Mouse (Mus musculus) T-helper 2 cell (primary cell): Measurements from ENCODE around the gene Snx15.
"Not testable (repeated sequence)": the region's sequence is repeated elsewhere in the genome, so short reads cannot be mapped to it uniquely, and the experiment has no call there.

ENCODE experiments used
- in situ Hi-C: fragments of 300-600 bp; cut with MboI, MseI; formaldehyde crosslinking; loops from one replicate; pipeline ENCODE4 v1.15.1; 2025; ENCODE audit warnings: high pct_unique_total_duplicates

Gene Snx15

DNA sequence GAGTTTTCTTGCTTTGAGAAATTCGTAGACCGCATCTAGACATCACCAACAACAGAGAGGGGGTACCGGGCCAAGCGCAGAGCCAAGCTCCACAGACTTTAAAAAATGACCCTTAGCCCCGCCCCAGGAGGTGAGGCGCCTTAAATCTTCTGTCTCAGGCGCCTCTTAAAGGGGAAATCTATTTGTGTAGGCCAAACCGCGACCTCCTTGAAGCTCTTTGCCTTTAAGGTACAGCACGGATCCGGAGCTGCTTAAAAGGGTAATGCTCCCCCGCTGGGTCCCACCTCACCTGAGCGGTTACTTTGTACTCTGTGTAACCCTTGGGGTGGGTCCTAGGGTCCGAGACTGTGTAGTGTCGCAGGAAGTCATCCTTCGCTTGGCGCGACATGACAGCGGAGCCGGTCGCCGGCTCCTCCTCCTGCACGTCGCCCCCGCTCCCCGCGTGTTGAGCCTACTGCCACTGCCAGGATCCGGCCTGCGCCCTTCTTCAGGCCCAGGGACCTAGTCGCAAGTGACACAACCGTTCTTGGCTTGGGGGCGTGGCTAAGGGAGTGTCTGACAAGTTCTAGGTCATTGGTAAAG, at the start of gene Snx15:
TSS of gene Snx15 (minus strand) at position 545 of the 582 bp plus-strand sequence.
- in situ Hi-C loops: no loop called here

DNA sequence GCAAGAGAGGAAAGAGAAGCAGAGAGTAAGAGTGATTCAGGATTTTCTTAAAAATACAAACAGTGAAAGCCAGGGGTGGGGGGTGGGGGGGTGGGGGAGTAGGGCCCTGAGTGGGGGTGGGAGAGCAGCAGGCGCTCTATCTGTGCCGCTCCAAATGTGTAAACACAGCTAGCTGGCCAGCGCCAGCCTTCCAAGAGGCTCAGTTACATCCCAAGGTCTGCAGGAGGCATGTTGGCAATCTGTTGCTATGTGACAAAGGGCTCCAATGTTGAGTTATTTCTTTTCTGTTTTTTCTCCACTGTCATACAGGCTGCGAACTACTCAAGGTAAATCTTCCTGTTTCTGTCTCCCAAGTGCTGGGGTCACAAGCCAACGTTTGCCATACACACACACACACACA, 46.7 kb upstream of the Snx15 start:
- in situ Hi-C loops: loop anchor here (5.0 to 25.0 kb wide), 4 partner anchors 78 to 1000 kb away; no protein-coding TSS in a partner anchor

DNA sequence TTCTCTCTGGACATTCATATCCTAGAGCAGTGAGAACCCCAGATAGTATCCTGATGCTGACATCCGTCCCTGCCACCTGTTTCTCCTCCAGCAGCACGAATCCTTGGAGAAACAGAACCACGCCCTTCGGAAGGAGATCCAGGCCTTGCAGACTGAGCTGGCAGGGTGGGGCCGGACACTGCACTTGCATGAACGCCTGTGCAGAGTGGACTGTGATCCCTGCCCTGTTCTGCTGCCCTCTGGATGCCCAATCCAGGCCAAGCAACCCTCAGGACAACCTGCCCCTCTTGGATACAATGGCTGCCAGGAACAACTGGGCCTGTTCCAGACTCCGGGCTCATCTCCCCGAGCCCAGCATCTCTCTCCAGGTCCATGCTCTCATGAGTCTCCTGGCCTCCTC, 43.1 kb upstream of the Snx15 start:
- in situ Hi-C loops: loop anchor here (5.0 to 25.0 kb wide), 3 partner anchors 81 to 1004 kb away; no protein-coding TSS in a partner anchor

DNA sequence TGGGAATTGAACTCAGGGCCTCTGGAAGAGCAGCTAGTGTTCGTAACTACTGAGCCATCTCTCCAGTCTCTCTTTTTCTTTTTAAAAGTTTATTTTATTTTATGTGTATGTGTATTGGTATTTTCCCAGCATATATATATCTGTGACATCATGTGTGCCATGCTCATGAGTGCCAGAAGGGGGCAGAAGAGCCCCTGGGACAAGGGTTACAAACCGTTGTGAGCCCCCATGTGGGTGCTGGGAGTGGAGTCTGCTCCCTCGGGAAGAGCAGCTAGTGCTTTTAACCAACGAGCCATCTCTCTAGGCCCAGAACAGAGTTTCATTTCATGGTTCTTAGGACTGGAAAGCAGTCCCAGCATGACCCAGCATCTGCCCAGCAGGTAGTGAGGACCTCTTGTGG, 38.6 kb upstream of the Snx15 start:
- in situ Hi-C loops: loop anchor here (25.0 kb wide), 1 partner anchor 471 kb away; no protein-coding TSS in a partner anchor

DNA sequence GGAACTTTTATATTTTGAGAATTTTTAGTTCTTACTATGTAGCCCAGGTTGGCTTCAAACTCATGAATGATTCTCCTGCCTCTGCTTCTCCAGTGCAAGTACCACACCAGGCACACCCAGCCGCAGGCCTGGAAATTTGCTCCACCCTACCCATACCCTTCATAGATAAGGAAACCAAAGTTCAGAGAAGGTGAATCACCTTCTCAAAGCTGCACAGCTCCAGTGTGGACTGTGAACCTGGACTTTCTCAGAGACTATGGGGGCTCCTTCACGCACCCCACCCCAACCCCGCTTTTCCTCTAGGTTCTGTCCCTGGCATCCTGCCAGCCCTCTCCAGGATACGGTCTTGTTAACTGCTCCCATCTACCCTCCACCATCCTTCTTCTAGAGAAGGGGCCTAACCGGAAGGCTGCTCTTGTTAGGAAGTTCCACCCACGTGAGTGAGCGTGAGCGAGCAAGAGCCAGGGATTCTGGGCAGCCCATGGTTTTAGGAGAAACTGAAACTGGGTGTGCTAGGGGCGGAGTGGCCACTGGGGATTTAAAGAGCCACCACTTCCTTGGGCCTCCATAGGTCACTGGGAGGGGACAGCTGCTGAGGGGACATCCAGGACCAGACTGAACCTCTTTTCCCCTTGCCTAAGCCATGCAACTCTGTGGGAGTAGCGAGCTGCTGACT, 35.9 kb upstream of the Snx15 start:
- in situ Hi-C loops: loop anchor here (25.0 kb wide), 1 partner anchor 473 kb away; no protein-coding TSS in a partner anchor

DNA sequence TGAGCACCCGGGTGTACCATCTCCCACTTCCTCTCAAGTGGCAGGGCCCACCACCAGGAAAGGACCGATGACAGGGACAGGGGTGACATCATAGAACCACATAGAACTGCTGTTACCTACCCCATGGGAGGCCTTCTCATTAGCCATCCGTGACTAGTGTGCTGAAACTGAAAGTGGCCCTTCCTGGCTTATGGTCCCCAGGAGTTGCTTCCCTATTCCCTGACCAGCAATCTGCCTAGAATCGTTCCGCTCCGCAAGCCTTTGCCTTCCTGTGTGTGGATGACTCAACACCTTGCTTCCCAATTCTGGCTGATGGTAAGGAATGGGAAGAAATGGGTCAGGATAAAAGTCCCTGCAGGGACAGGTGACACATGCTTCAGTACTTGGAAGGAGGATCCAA, 29.1 kb upstream of the Snx15 start:
- in situ Hi-C loops: loop anchor here (25.0 kb wide), 1 partner anchor 480 kb away; no protein-coding TSS in a partner anchor

DNA sequence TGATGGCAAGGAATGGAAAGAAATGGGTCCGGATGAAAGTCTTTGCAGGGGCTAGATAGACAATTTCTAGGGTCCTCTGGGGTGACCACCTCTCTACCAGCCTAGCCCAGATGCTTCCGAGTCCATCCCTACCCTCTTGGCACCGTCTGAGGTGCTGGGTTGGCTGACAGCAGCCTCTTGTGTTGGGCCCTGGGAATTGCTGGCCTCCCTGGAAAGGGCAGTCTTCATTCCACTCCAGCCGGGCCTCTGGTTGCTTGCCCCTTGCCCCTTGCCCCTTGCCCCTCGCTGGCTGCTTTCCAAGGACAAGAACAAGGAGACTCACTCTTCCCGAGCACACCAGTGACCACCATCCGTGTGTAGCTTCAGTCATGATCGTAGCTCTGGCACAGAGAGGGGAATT, 28.3 kb upstream of the Snx15 start:
- in situ Hi-C loops: loop anchor here (25.0 kb wide), 1 partner anchor 481 kb away; no protein-coding TSS in a partner anchor

DNA sequence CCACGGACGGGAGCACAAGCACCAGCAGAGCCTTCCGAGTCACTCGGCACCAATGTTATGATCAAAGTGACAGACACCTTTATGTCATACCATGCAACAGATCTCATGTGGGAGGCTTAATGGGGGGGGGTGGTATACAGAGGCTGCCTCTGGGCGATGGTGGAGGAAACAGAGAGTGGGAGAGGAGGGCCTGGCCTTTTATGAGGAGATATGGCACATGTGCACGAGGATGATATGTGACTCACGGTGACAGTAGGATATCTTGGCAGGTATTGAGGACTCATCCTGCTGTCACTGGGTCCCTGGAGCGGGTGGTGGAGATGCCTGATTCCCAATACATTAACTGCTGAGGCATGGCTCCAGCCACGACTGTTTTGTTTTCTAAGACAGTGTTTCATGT, 27.1 kb upstream of the Snx15 start:
- in situ Hi-C loops: loop anchor here (25.0 kb wide), 1 partner anchor 482 kb away; no protein-coding TSS in a partner anchor

DNA sequence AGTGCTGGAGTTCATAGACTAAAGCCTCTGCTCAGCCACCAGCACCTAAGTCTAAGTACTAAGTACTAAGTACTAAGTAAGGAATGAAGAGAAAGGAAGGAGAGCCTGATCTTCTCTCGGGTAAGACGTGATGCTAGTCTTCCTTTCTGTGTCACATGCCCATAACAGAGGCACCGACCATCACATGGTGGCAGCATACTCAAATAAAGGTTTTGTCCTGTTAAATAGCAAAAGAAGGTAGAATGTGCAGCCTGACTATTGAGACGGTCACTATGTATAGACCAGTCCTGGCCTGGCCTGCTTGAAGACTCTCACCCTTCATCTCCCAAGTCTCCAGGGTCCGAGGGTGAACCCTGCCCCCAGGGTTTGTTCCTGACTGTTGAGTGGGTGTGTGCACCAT, 16.7 kb upstream of the Snx15 start:
- in situ Hi-C loops: no loop called here

DNA sequence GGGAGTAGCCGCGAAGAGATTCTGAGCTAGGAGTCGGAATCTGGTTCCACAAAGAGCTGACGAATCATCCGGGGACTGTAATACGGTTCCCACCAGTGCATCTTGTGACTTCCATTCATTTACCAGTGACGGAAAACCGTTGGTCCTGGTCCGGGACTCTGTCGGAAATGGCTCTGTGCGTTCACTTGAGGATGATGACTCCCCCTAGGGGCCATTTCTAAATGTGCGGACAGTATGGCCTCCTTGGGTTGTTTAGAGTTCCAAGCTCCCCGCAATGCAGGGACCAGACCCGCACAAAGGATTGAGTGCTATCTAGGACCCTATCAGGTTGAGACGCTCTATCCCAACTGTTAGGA, 13.3 kb upstream of the Snx15 start, which contains the start of gene Arl2:
TSS of gene Arl2 (minus strand) at position 155 of the 356 bp plus-strand sequence.
- in situ Hi-C loops: no loop called here

DNA sequence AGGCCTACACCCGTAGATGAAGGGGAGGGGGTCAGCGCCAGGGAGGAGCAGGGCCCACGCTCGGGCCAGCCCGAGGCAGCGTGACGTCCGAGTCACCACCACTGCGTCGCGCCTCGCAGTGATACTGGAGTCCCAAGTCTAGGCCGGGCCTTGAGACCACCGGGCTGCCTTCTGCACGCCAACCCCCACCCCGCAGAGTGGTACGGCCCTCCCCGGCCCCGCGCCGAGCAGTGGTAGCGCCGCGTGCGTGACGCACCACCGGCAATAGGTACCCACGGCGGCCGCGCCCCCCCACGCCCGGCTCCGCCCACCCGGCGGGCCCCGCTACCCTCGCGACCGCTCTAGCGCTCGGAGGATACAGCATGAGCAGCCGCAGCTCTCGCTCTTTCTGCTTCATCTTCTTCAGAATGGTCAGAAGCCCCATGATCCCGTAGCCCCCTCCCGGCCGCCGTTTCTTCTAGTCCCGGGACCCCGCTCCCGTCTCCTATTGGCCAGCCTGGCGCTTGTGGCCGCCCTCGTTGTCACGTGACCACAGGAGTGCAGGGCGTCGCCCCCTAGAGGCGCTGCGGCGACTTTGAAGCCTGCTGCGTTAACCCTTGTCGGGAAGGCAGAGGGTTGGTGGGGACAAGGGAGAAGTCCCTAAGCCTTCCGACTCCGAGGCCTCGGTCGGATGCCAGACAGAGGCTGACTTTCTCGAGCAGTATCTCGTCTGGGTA, 12.7 kb upstream of the Snx15 start, which contains the start of gene Batf2:
TSS of gene Batf2 (plus strand) at position 306 of the 716 bp plus-strand sequence.
- in situ Hi-C loops: no loop called here

DNA sequence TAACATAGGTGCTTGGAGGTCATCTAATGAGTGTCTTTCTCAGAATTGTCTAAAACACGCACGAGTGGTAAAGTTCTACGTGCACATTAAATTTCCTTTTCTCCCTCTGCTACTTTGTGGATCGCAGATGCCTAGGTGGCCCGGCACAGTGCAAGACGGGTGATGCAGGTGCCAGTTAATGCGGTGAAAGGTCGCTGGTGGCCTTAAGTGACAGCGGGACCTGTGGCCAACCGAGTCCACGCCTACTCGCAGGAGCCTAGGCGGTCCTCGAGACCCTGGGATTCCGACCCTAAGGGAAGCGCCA, 12.2 kb upstream of the Snx15 start:
- in situ Hi-C loops: no loop called here

DNA sequence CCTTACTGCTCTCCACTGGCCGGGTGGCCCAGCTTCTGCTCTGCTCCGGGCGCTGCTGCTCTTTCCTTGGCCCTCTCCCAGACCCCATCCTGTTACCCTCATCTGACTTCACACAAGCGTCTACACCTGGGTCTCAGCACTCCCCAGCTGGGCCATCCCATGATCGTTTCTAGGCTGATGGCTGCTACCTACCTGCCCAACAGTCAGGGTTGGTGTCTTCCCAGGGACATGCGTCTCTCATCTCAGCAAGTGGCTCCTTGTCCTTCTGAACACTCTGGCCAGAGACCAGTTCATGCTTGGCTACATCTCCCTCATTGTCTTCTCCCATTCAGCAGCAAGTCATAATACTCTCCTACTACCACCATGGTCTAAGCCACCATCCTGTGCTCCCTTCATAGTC, 11.6 kb upstream of the Snx15 start:
- in situ Hi-C loops: no loop called here

DNA sequence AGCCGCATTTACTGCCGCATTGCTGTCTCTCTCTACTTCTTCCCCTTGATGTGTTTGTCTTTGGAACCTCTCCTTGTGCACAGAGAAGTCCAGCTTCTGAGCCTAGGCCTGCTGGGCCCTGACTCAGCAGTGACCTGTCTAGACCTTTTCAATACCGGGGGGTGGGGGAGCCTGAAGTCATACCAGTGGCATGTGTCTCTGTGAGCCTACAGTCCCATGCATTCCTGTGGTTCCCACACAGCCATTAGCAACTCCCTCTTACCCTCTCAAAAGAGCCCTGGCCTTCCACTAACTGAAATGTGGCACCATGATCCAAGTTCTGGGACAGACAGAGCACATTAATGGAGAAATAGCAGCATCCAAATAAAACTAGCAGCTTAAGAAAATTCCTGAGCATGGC, 8.3 kb upstream of the Snx15 start:
- in situ Hi-C loops: no loop called here

DNA sequence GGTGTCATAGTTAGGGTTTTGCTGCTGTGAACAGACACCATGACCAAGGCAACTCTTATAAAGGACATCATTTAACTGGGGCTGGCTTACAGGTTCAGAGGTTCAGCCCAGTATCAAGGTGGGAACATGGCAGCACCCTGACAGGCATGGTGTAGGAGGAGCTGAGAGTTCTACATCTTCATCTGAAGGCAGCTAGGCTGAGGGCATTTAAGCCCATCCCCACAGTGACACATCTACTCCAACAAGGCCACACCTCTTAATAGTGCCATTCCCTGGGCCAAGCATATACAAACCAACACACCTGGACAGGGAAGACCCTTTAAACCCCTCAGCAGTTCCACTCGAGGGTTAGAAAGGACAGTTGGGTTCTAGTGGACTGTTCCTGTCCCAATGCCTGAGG, 5.1 kb upstream of the Snx15 start:
- in situ Hi-C loops: not testable (repeated sequence)

DNA sequence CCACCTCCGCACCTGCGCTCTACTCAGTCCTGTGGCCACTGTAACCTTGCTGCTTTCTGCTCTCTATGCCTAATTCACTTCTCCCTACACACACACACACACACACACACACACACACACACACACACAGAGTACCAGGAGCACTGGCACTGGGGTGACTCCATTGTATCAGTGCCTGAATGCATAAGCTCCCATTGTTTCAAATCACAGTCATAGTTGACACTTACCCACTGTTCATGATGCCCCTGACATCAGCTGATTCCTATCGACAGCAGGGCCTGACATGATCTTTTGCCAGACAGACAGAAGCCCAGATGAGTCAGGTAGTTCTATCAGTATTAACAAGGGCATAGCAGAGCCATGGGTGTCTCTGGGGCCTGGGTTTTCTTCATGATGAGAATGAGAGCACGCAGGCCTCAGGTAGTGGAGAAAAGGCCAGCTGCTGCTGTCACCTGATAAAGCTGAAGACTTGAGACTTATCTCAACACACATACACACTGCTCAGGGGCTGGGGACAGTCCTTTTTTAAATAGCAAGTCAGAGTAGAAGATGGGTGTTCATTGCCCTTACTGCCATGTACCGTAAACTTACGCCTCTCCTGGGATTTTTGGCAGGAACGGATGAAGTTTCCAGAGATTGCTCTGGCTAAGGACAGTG, 4.2 kb upstream of the Snx15 start:
- in situ Hi-C loops: no loop called here

DNA sequence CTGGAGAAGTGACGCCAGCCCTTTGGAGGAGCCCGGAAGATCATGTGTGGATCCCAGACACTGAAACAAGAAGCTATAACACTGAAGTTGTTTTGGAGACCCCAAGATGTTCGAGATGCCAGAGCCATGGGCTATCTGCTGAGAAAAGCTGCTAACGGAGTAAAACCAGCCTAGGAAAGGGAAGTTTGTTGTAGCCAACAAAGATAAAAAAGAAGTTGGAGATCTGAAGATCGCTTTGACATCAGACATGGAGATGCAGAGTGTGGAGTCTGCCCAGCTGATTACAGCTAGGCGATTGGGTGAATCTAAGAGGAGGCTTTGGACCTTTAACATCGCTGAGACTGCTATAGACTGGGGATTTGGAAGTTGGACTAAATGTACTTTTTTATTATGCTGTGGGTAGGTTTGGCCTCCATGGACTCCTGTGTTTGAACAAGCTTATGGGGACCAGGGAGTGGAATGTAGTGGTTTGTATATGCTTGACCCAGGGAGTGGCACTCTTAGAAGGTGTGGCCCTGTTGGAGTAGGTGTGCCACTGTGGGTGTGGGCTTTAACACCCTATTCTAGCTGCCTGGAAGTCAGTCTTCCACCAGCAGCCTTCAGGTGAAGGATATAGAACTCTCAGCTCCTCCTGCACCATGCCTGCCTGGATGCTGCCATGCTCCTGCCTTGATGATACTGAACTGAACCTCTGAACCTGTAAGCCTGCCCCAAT, 2.5 kb upstream of the Snx15 start:
- in situ Hi-C loops: not testable (repeated sequence)

DNA sequence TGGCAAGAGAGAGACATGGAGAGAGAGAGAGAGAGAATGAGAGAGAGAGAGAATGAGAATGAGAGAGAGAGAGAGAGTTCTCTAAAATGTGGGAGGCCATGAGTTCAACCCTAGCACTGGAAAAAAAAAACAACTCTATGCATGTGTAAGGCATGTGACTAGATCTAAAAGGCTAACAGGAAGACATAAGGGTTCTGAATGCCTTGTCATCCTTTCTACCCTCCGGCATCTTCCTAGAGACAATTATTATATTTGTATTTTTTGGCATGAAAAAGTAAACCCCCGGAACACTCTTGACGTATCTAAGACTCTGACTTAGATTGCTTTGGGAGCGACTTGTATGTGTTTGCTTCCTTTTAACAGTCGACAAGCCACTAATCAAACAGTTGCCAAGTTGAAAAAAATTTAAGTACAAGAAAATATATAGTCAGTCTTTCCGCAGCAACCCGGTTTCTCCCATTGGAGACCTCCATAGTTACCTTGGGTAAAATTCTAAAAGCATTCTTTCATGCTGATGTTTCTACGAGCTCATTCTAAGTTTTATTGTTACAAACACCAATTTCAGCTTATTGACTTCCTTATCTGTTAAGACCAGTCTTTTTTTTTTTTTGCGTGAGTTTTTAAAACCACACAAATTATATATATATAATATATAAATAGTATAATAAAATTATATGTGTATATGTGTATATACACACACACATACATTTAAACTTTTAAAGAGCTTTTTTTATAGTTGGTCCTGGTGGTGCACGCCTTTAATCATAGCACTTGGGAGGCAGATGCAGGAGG, 1.1 kb downstream of the Snx15 start:
- in situ Hi-C loops: no loop called here

DNA sequence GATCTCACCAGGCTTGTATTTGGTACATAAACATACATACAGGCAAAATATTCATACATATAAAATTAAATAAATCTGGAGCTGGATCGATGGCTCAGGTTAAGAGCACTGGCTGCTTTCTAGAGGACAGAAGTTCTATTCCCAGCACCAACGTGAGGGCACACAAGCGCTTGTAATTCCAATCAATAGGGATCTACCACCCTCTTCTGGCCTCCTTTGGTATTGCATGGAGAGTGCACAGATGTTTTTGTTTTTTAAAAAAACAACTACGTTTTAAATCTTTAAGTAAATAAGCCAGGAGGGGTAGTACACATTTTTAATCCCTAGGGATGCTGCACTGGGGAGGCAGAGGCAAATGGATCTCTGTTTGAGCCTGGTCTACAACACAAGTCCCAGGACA, 1.8 kb downstream of the Snx15 start:
- in situ Hi-C loops: no loop called here

DNA sequence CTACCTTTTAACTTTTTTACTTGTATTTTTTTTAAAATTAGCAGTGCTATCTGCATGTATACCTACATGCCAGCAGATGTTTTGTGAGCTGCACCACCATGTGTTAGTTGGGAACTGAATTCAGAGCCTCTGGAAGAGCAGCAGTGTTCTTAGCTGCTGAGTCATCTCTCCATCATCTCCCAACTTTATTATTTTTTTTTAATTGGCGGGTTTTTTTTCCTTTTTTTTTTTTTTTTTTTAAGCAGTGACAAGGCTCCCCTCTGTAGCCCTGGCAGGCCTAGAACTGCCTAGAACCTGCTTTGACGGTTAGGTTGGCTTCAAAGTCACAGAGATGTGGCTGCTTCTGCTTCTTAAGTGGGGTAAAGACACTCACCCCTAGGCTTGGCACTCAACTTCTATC, 3.2 kb downstream of the Snx15 start:
- in situ Hi-C loops: loop anchor here (5.0 kb wide), 1 partner anchor 163 kb away; the partner anchor contains the start of gene Pola2
